Mouse (Mus musculus): ENCODE data around the gene Clstn1. TPM values are rescaled to one million over a fixed set of nuclear protein-coding genes. Genes with fewer than 3 reads are reported as not detected.

Clstn1 gene
- polyA plus RNA-seq, 1 experiment from 2014 or later: 71.4 TPM

GRCm38 (mm10) chr4:149698197-149698821, 112.0 kb downstream of the Clstn1 start:
- ATAC-seq (ENCODE audit: insufficient number of reproducible peaks, low FRiP score, low TSS enrichment, low read depth): peak; percentile 56; the same call in 1 of the 2 replicates
- Histone ChIP-seq H3K4me1 (peaks cover 15% of the 10 kb centered on the region), H3K27me3 (peaks cover 24% of the 10 kb centered on the region), H3K4me3 (replicated peaks) (peak overlapping the region; percentile 51), H3K9me3 (replicated peaks) (no peaks in the 10 kb centered on the region), H3K27ac (replicated peaks) (0 out of 2 replicates have a peak overlapping the region, but pooled peaks have one; percentile 22), H3K36me3 (no peaks in the 10 kb centered on the region), H3K4me2 (replicated peaks) (peak overlapping the region; percentile 85), H3K9ac (peak overlapping the region; percentile 50)
- 1% methylated on average over 35 of the region's 35 CpGs for WGBS

Small RNA genes lying within 50 kb of the gene (microRNA-seq; reads per million reads assigned to microRNA genes)
- 0.69 reads per million for gene Mir5616 (ENCODE audit: borderline number of aligned reads)
- not detected for gene Mir7023 (ENCODE audit: borderline number of aligned reads)

Other genes starting within 250 kb of the Clstn1 start
- gene Ube4b, start 159.7 kb upstream of the Clstn1 start, polyA plus RNA-seq (2015; fragmentation: Nextera tagmentation; extraction: Ambion mirVana): 42.5 and 45.8 TPM in 2 replicates
- gene Rbp7, start 131.5 kb upstream of the Clstn1 start, polyA plus RNA-seq (2015; fragmentation: Nextera tagmentation; extraction: Ambion mirVana): 0.77 and 1.6 TPM in 2 replicates
- 0.28 and 0.39 TPM in 2 replicates for gene Tmem274, start 109.1 kb upstream of the Clstn1 start, polyA plus RNA-seq (2015; fragmentation: Nextera tagmentation; extraction: Ambion mirVana)
- gene Nmnat1, start 101.3 kb upstream of the Clstn1 start, polyA plus RNA-seq (2015; fragmentation: Nextera tagmentation; extraction: Ambion mirVana): 10.9 and 12.1 TPM in 2 replicates
- 46.2 and 46.8 TPM in 2 replicates for gene Lzic, start 101.2 kb upstream of the Clstn1 start, polyA plus RNA-seq (2015; fragmentation: Nextera tagmentation; extraction: Ambion mirVana)
- gene Ctnnbip1, start 68.2 kb upstream of the Clstn1 start, polyA plus RNA-seq (2015; fragmentation: Nextera tagmentation; extraction: Ambion mirVana): 67.8 and 72.7 TPM in 2 replicates
- gene Pik3cd, start 116.1 kb downstream of the Clstn1 start, polyA plus RNA-seq (2015; fragmentation: Nextera tagmentation; extraction: Ambion mirVana): 5.0 and 5.9 TPM in 2 replicates
- gene Tmem201, start 151.6 kb downstream of the Clstn1 start, polyA plus RNA-seq (2015; fragmentation: Nextera tagmentation; extraction: Ambion mirVana): 27.7 and 28.8 TPM in 2 replicates
- 10.8 TPM in 2 replicates for gene Slc25a33, start 187.8 kb downstream of the Clstn1 start, polyA plus RNA-seq (2015; fragmentation: Nextera tagmentation; extraction: Ambion mirVana)